Comparison of ENCODE assay signal across 16 mouse cellular contexts in the genomic region with DNA sequence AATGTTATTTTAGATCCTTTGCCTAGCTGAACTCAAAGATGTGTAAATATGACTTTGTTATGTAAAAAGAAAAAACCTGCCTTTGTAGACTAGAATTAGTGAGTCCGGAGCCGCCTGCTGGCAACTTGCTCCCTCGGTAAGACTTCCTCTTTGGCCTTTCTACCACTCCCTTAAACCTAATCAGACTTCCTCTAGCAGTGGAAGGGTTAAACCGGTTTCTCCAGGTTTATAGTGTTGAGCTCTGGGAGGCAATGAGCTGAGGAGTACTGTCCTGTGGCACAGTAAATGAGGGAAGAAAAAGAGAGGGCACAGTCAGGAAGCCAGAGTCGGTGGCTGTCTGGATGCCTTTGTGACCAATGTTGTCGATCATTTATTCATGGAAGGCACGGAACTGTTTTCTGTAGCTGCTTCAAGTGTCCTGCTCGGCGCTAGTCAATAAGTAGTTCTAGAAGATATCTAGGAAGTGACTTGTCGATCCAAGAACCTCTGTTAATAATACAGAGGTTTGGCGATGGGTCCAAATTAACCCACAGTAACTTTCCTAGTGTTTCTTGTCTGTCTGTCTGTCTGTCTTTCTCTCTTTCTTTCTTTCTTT. TPM values are rescaled to one million over a fixed set of nuclear protein-coding genes. Genes with fewer than 3 reads are reported as not detected.
DNase-seq lines count a peak whose midpoint lies in the region; ATAC-seq and TF ChIP-seq lines count a peak whose summit lies in the region.
"Had no signal": no experiment of that assay in that cellular context is flagged by ENCODE, and none has a peak within 500 bp of the region (broad histone marks: within the 10 kb centered on the region; RNA-seq: fewer than 3 reads in every experiment).

No protein-coding gene starts in this region.

- H3K9me3 ChIP-seq in liver, embryonic 12.5 days (replicated peaks): no peaks in the 10 kb centered on the region
- H3K9me3 ChIP-seq in liver, embryonic 13.5 days (replicated peaks): no peaks in the 10 kb centered on the region
- H3K9me3 ChIP-seq in stomach, postnatal 0 days (ENCODE audit: control insufficient read depth, low read length): no peaks in the 10 kb centered on the region
- H3K9me3 ChIP-seq: heart, embryonic 12.5 days; midbrain, embryonic 15.5 days had no signal

- WGBS in liver, embryonic 12.5 days (ENCODE audit: insufficient replicate concordance): 51% methylated on average over 11 of the region's 11 CpGs
- 49% methylated on average over 11 of the region's 11 CpGs for WGBS in liver, embryonic 13.5 days (ENCODE audit: insufficient replicate concordance)
- 50% methylated on average over 11 of the region's 11 CpGs for WGBS in stomach, postnatal 0 days

- no peaks in the 10 kb centered on the region for H3K36me3 ChIP-seq in liver, embryonic 12.5 days
- no peaks in the 10 kb centered on the region for H3K36me3 ChIP-seq in liver, embryonic 13.5 days
- H3K36me3 ChIP-seq in stomach, postnatal 0 days (ENCODE audit: control insufficient read depth, insufficient read depth, low read length): no peaks in the 10 kb centered on the region
- H3K36me3 ChIP-seq: heart, embryonic 12.5 days; midbrain, embryonic 15.5 days had no signal

- intact Hi-C loops in left cerebral cortex, postnatal 4 days (cut with DNase I): no loop called here

- 0 out of 2 replicates have a peak overlapping the region, but pooled peaks have one; percentile 7 for H3K4me2 ChIP-seq in liver, embryonic 12.5 days
- H3K4me2 ChIP-seq in liver, embryonic 13.5 days: 0 out of 2 replicates have a peak overlapping the region, but pooled peaks have one; percentile 10
- no peak overlapping the region for H3K4me2 ChIP-seq in stomach, postnatal 0 days (replicated peaks; ENCODE audit: low read depth)
- H3K4me2 ChIP-seq: heart, embryonic 12.5 days; midbrain, embryonic 15.5 days had no signal

- ATAC-seq in liver, embryonic 12.5 days: no peak
- ATAC-seq in liver, embryonic 13.5 days (ENCODE audit: low read depth): 0 out of 2 replicates have a peak, but pooled peaks have one; percentile 10
- peak; percentile 75 for ATAC-seq in stomach, postnatal 0 days (ENCODE audit: low FRiP score, low TSS enrichment)
- ATAC-seq: forebrain, embryonic 14.5 days; hindbrain, embryonic 16.5 days; midbrain, embryonic 15.5 days had no signal

- no peaks in the 10 kb centered on the region; the same call in 1 of the 2 replicates for H3K27me3 ChIP-seq in liver, embryonic 12.5 days (replicated peaks)
- no peaks in the 10 kb centered on the region for H3K27me3 ChIP-seq in liver, embryonic 13.5 days
- no peaks in the 10 kb centered on the region for H3K27me3 ChIP-seq in stomach, postnatal 0 days (ENCODE audit: control insufficient read depth, insufficient read depth, low read length)
- H3K27me3 ChIP-seq: midbrain, embryonic 15.5 days had no signal

- DNase-seq in heart, adult 11 months: peak; percentile 75
- DNase-seq in heart, postnatal 4 days: no peak
- no peak for DNase-seq in liver
- DNase-seq in liver, embryonic 13.5 days: no peak
- DNase-seq in stomach, postnatal 0 days (ENCODE audit: low spot score): peak; percentile 44
- DNase-seq in cerebellum, postnatal 10 days: no peak
- DNase-seq in left cerebral cortex, postnatal 4 days: no peak
- DNase-seq: lung, postnatal 10 days; thymus, postnatal 25 days had no signal

- no peak overlapping the region for H3K4me3 ChIP-seq in liver, embryonic 12.5 days
- H3K4me3 ChIP-seq in liver, embryonic 13.5 days (replicated peaks): no peak overlapping the region
- no peak overlapping the region for H3K4me3 ChIP-seq in stomach, postnatal 0 days (ENCODE audit: low read depth, low read length)
- H3K4me3 ChIP-seq: erythroblast, embryonic 14.5 days; heart, embryonic 12.5 days; midbrain, embryonic 15.5 days had no signal

- TF ChIP-seq EP300 in stomach, postnatal 0 days (optimal IDR thresholded peaks at IDR 0.05): no peak

- no peaks in the 10 kb centered on the region for H3K4me1 ChIP-seq in liver, embryonic 12.5 days
- peaks cover 17% of the 10 kb centered on the region; the same call in 1 of the 2 replicates for H3K4me1 ChIP-seq in liver, embryonic 13.5 days (replicated peaks)
- no peaks in the 10 kb centered on the region for H3K4me1 ChIP-seq in stomach, postnatal 0 days (replicated peaks; ENCODE audit: control insufficient read depth, insufficient read depth)
- H3K4me1 ChIP-seq: heart, embryonic 12.5 days; midbrain, embryonic 15.5 days had no signal

- TF ChIP-seq CTCF in stomach, postnatal 0 days (IDR thresholded peaks at IDR 0.05; ENCODE audit: low read depth): peak; percentile 37

- no peak overlapping the region for H3K9ac ChIP-seq in liver, embryonic 12.5 days
- H3K9ac ChIP-seq in liver, embryonic 13.5 days: no peak overlapping the region
- no peak overlapping the region for H3K9ac ChIP-seq in stomach, postnatal 0 days (ENCODE audit: low read length)
- H3K9ac ChIP-seq: heart, embryonic 12.5 days; midbrain, embryonic 15.5 days had no signal

- H3K27ac ChIP-seq in liver, embryonic 12.5 days: peak overlapping the region; percentile 46
- peak overlapping the region; percentile 67 for H3K27ac ChIP-seq in liver, embryonic 13.5 days
- peak overlapping the region; percentile 56 for H3K27ac ChIP-seq in stomach, postnatal 0 days (replicated peaks)
- H3K27ac ChIP-seq: midbrain, embryonic 15.5 days had no signal

RNA-seq across cellular contexts. Expression of gene Ppara, which starts 37.5 kb away (rescaled TPM):
- 10 to 100 TPM; 24.0 to 29.6 TPM for total RNA-seq in heart, postnatal 4 days (2021)
- polyA plus RNA-seq in liver, embryonic 12.5 days (2016; fragmentation: Nextera tagmentation; extraction: Ambion mirVana): 5.7 TPM in 2 replicates
- polyA plus RNA-seq in liver, embryonic 13.5 days (2015; fragmentation: Nextera tagmentation; extraction: Ambion mirVana): 7.5 and 10.3 TPM in 2 replicates
- polyA plus RNA-seq in stomach, postnatal 0 days (2015; fragmentation: Nextera tagmentation; extraction: Ambion mirVana): 16.8 and 18.8 TPM in 2 replicates
- total RNA-seq in left cerebral cortex, postnatal 4 days (2021): 1 to 10 TPM; 1.0 to 1.8 TPM
- total RNA-seq: megakaryocyte, adult 5-6 weeks had no signal
- polyA plus RNA-seq: erythroblast, embryonic 14.5 days had no signal

RNA-seq across cellular contexts. Expression of gene Cdpf1, which starts 39.3 kb away (rescaled TPM):
- total RNA-seq in heart, postnatal 4 days (2021): 10 to 100 TPM; 37.9 to 45.1 TPM
- polyA plus RNA-seq in liver, embryonic 12.5 days (2016; fragmentation: Nextera tagmentation; extraction: Ambion mirVana): 28.6 and 29.4 TPM in 2 replicates
- 25.9 and 27.7 TPM in 2 replicates for polyA plus RNA-seq in liver, embryonic 13.5 days (2015; fragmentation: Nextera tagmentation; extraction: Ambion mirVana)
- polyA plus RNA-seq in stomach, postnatal 0 days (2015; fragmentation: Nextera tagmentation; extraction: Ambion mirVana): 38.8 and 40.2 TPM in 2 replicates
- 10 to 100 TPM; 19.9 to 22.6 TPM for total RNA-seq in left cerebral cortex, postnatal 4 days (2021)

RNA-seq across cellular contexts. Expression of gene Pkdrej, which starts 49.3 kb away (rescaled TPM):
- total RNA-seq in heart, postnatal 4 days (2021): 1 to 10 TPM; 2.5 to 2.8 TPM
- polyA plus RNA-seq in liver, embryonic 12.5 days (2016; fragmentation: Nextera tagmentation; extraction: Ambion mirVana): 0.07 and 0.12 TPM in 2 replicates
- polyA plus RNA-seq in liver, embryonic 13.5 days (2015; fragmentation: Nextera tagmentation; extraction: Ambion mirVana): 0.06 and 0.08 TPM in 2 replicates
- 0.21 and 0.27 TPM in 2 replicates for polyA plus RNA-seq in stomach, postnatal 0 days (2015; fragmentation: Nextera tagmentation; extraction: Ambion mirVana)
- total RNA-seq in left cerebral cortex, postnatal 4 days (2021): under 1 TPM; 0.36 to 0.46 TPM
- total RNA-seq: megakaryocyte, adult 5-6 weeks had no signal
- polyA plus RNA-seq: erythroblast, embryonic 14.5 days had no signal

RNA-seq across cellular contexts. Expression of gene Ttc38, which starts 59.9 kb away (rescaled TPM):
- total RNA-seq in heart, postnatal 4 days (2021): 1 to 10 TPM; 5.2 to 5.3 TPM
- polyA plus RNA-seq in liver, embryonic 12.5 days (2016; fragmentation: Nextera tagmentation; extraction: Ambion mirVana): 5.2 and 6.0 TPM in 2 replicates
- 6.4 and 6.8 TPM in 2 replicates for polyA plus RNA-seq in liver, embryonic 13.5 days (2015; fragmentation: Nextera tagmentation; extraction: Ambion mirVana)
- 15.6 and 18.0 TPM in 2 replicates for polyA plus RNA-seq in stomach, postnatal 0 days (2015; fragmentation: Nextera tagmentation; extraction: Ambion mirVana)
- total RNA-seq in left cerebral cortex, postnatal 4 days (2021): 1 to 10 TPM; 2.3 to 3.5 TPM

Comparison
In these comparisons a context has a peak if more than half of its experiments do, and no peak if none do; other contexts are left out.
1. DNase-seq: peak in heart, adult 11 months (single experiment) and stomach, postnatal 0 days (single experiment); none in heart, postnatal 4 days (single experiment), liver (single experiment), liver, embryonic 13.5 days (single experiment), cerebellum, postnatal 10 days (0 of 2) and left cerebral cortex, postnatal 4 days (single experiment).
2. Peak in every context shown above with its lines, with median percentiles within 50 percentile points of each other: H3K27ac ChIP-seq.